Mouse (Mus musculus) kidney, adult 11 months (tissue): ENCODE results near the gene Trim25.
A peak's percentile ranks its signal among the peaks of the same experiment; 100 is the strongest.
"Not testable (repeated sequence)": the region's sequence is repeated elsewhere in the genome, so short reads cannot be mapped to it uniquely, and the experiment has no call there.

Source experiments
- DNase-seq: peaks from one replicate; pipeline ENCODE4 v3.0.0; 2022

The Trim25 gene

GRCm38 (mm10) chr11:89025603-89026002 lies 26.4 kb downstream of the Trim25 start:
- no peak for DNase-seq

- DNase-seq, result no peak
Measured at GRCm38 (mm10) chr11:89026117-89026516, 26.9 kb downstream of the Trim25 start.

GRCm38 (mm10) chr11:89027955-89028361 lies 28.8 kb downstream of the Trim25 start:
- no peak for DNase-seq

- DNase-seq, result no peak
Measured at GRCm38 (mm10) chr11:89028871-89029405, 29.8 kb downstream of the Trim25 start.

GRCm38 (mm10) chr11:89030552-89030951 lies 31.4 kb downstream of the Trim25 start:
- no peak for DNase-seq

GRCm38 (mm10) chr11:89031189-89031588 lies 32.0 kb downstream of the Trim25 start:
- DNase-seq, result no peak

GRCm38 (mm10) chr11:89034592-89034991 lies 35.4 kb downstream of the Trim25 start:
- no peak for DNase-seq

- no peak for DNase-seq
Measured at GRCm38 (mm10) chr11:89035552-89035951, 36.4 kb downstream of the Trim25 start.

- no peak for DNase-seq
Measured at GRCm38 (mm10) chr11:89038496-89038895, 39.3 kb downstream of the Trim25 start.

- peak; percentile 33 for DNase-seq
Measured at GRCm38 (mm10) chr11:89039325-89039724, 40.1 kb downstream of the Trim25 start.

- not testable (repeated sequence) for DNase-seq
Measured at GRCm38 (mm10) chr11:89041073-89041472, 41.9 kb downstream of the Trim25 start.

- DNase-seq, result no peak
Measured at GRCm38 (mm10) chr11:89043046-89043445, 43.9 kb downstream of the Trim25 start.

GRCm38 (mm10) chr11:89045501-89045900 lies 46.3 kb downstream of the Trim25 start:
- DNase-seq, result not testable (repeated sequence)

- DNase-seq, result no peak
Measured at GRCm38 (mm10) chr11:89046021-89046420, 46.8 kb downstream of the Trim25 start.

GRCm38 (mm10) chr11:89051767-89052166 lies 52.6 kb downstream of the Trim25 start:
- no peak for DNase-seq

- DNase-seq, result no peak
Measured at GRCm38 (mm10) chr11:89055931-89056690, 56.9 kb downstream of the Trim25 start.

- DNase-seq, result no peak
Measured at GRCm38 (mm10) chr11:89058515-89059270, 59.5 kb downstream of the Trim25 start.

GRCm38 (mm10) chr11:89059919-89060422 lies 60.8 kb downstream of the Trim25 start:
- no peak for DNase-seq

GRCm38 (mm10) chr11:89060423-89061089 lies 61.4 kb downstream of the Trim25 start:
- peak; percentile 92 for DNase-seq

- peak; percentile 13 for DNase-seq
Measured at GRCm38 (mm10) chr11:89061362-89061761, 62.2 kb downstream of the Trim25 start.

- no peak for DNase-seq
Measured at GRCm38 (mm10) chr11:89064312-89064711, 65.1 kb downstream of the Trim25 start.

GRCm38 (mm10) chr11:89065297-89065696 lies 66.1 kb downstream of the Trim25 start:
- no peak for DNase-seq

GRCm38 (mm10) chr11:89066126-89066525 lies 67.0 kb downstream of the Trim25 start:
- DNase-seq, result no peak
